Mouse (Mus musculus) hindbrain, embryonic 16.5 days (tissue): ENCODE results near the gene Erv3. TPM values are rescaled to one million over a fixed set of nuclear protein-coding genes. Genes with fewer than 3 reads are reported as not detected.
"Not testable (repeated sequence)": the region's sequence is repeated elsewhere in the genome, so short reads cannot be mapped to it uniquely, and the experiment has no call there.

Experiments used
- ATAC-seq: fragments of 200-750 bp; cut with Nextera tagmentation; 2 replicates; pipeline ENCODE4 v1.8.0; 2017; ENCODE audit warnings: moderate TSS enrichment, moderate library complexity
- H3K27ac ChIP-seq: fragments of 300-500 bp; sonication (generic); 2 replicates; pipeline ENCODE4 v1.5.1; 2014; ENCODE audit warnings: low read depth, mild to moderate bottlenecking, control low read depth, low read length, moderate library complexity
- H3K27me3 ChIP-seq: fragments of 300-500 bp; sonication (generic); replicated peaks from 2 replicates; pipeline ENCODE4 v1.6.1; 2014; ENCODE audit warnings: low read length; ENCODE audit not compliant: control insufficient read depth, insufficient read depth
- H3K36me3 ChIP-seq: fragments of 300-500 bp; sonication (generic); 2 replicates; pipeline ENCODE4 v1.6.1; 2014; ENCODE audit warnings: mild to moderate bottlenecking, low read length, moderate library complexity, mixed read lengths; ENCODE audit not compliant: control insufficient read depth, insufficient read depth
- H3K4me1 ChIP-seq: fragments of 300-500 bp; sonication (generic); 2 replicates; pipeline ENCODE4 v1.6.1; 2014; ENCODE audit warnings: low read depth, low read length; ENCODE audit not compliant: control insufficient read depth, insufficient read depth
- H3K4me2 ChIP-seq: fragments of 300-500 bp; sonication (generic); 2 replicates; pipeline ENCODE4 v1.6.1; 2014; ENCODE audit warnings: mild to moderate bottlenecking, low read length, control low read depth, moderate library complexity
- H3K4me3 ChIP-seq: fragments of 300-500 bp; sonication (generic); 2 replicates; pipeline ENCODE4 v1.5.1; 2014; ENCODE audit warnings: mild to moderate bottlenecking, low read length, control low read depth, moderate library complexity
- H3K9ac ChIP-seq: fragments of 300-500 bp; sonication (generic); 2 replicates; pipeline ENCODE4 v1.6.1; 2014; ENCODE audit warnings: low read depth, mild to moderate bottlenecking, control low read depth, low read length, moderate library complexity
- H3K9me3 ChIP-seq: fragments of 300-500 bp; sonication (generic); 2 replicates; pipeline ENCODE4 v1.6.1; 2014; ENCODE audit warnings: mild to moderate bottlenecking, low read length, moderate library complexity; ENCODE audit not compliant: control insufficient read depth
- WGBS: fragments of 180-500 bp; shearing (Covaris S2); extraction: QIAGEN DNeasy Blood & Tissue Kit; methylation state at CpG from one replicate; pipeline ENCODE4 v1.1.7; 2014; 5-methylcytosine and 5-hydroxymethylcytosine counted together
- polyA plus RNA-seq: library from polyadenylated mRNA; unstranded; fragments of >200 nt; fragmentation: Nextera tagmentation; extraction: Ambion mirVana; gene quantifications from 2 replicates; pipeline ENCODE4 v1.2.1, GENCODE M21; 2015

Gene Erv3
- polyA plus RNA-seq, 1 experiment from 2014 or later: not detected

DNA sequence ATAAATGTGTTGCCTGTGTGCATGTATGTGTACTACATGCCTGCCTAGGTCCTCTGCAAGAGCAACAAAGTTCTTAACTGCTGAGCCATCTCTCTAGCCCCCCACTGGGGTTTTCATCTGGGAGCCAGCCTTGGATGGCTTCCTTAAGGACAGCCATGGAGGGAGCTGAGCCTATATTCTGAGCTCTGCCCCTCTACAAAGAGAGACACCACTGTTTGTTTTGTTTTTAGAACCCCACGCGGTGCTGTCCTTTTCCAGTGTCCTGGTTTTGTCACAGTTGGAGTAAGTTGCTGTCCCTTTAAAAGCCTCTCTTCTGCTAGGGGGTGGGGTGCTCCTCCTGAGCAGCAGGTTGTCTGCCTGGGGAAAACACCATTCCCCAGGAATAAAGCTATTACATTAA, 27.7 kb downstream of the Erv3 start:
- Histone ChIP-seq H3K27me3 (no peaks in the 10 kb centered on the region), H3K27ac (no peak overlapping the region), H3K4me2 (no peak overlapping the region), H3K4me1 (no peaks in the 10 kb centered on the region), H3K9me3 (peaks cover 3% of the 10 kb centered on the region), H3K4me3 (no peak overlapping the region), H3K36me3 (no peaks in the 10 kb centered on the region), H3K9ac (no peak overlapping the region)
- ATAC-seq: no peak
- WGBS: 21% methylated on average over 2 of the region's 2 CpGs

DNA sequence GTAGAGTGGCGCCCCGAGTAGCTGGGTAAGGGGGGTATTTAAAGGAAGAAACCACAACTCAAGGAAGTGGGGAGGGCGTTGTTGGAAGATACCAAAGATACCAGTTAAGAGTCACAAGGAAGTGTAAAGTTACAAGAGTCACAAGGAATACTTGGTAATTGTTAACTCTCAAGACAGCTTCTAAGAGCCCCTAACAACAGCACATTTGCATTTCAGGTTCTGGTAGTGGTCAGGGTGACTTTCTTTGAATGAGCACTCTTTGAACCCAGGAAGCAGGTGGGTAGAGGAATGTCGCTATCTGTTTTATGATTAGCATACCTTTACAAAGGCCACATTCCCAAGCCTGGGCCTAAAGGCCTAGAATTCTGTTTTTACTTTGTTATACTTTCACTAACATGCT, 28.6 kb downstream of the Erv3 start:
- not testable (repeated sequence) for H3K27ac ChIP-seq, H3K4me1 ChIP-seq, ATAC-seq, H3K4me2 ChIP-seq, H3K9me3 ChIP-seq, H3K4me3 ChIP-seq, H3K36me3 ChIP-seq, H3K27me3 ChIP-seq, H3K9ac ChIP-seq
- WGBS: 82% methylated on average over 4 of the region's 4 CpGs

DNA sequence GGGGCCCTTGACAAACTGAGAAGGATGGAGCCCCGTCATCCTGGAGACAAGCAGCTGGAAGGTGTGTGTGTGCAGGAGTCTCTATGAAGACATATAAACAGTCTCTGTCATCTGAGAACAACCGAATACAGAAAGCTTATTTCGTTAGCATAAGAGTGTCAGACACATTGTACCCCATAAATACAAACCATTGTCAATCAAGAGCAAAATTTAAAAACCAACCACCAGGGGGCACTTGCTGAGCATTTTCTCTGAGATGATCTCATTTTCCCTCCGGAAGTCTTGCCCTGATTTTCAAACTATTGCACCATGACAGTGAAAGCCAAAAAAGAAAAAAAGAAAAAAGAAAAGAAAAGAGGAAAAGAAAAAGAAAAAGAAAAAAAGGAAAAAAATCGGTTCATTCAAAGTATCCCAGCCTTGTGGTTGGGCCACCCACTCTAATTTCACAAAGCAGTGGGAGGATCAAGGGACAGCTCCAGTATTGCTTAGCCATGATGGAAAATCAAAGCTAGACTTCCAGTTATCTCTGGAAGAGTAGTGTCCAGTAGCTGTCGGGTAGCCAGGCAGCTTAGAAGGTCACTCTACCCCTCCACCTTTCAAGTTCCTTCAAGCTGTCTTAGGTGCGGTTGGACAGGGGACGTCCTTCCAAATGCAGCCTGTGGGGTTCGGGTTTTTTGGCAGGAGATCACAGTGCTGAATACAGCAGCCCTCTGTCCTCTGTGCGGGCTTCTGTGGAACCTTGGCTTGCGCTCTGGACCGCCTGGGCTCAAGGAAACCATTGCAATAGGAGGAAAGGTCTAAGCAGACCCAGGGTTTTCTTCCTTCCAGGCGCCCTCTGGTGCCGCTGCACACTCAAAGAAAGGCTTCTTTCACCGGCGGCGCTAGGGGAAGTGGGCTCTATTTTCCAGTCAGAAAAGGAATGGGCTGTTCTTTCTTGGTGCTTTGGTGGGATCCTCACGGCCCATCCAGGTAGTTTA, 31.3 kb downstream of the Erv3 start:
- 41% methylated on average over 18 of the region's 18 CpGs for WGBS
- no peak overlapping the region for H3K9ac ChIP-seq
- no peaks in the 10 kb centered on the region for H3K4me1 ChIP-seq
- no peaks in the 10 kb centered on the region for H3K27me3 ChIP-seq
- H3K9me3 ChIP-seq: no peaks in the 10 kb centered on the region; the same call in 1 of the 2 replicates
- peak overlapping the region; percentile 61 for H3K27ac ChIP-seq
- peak overlapping the region; percentile 43 for H3K4me2 ChIP-seq
- peak; percentile 86 for ATAC-seq
- H3K36me3 ChIP-seq: no peaks in the 10 kb centered on the region
- no peak overlapping the region for H3K4me3 ChIP-seq

DNA sequence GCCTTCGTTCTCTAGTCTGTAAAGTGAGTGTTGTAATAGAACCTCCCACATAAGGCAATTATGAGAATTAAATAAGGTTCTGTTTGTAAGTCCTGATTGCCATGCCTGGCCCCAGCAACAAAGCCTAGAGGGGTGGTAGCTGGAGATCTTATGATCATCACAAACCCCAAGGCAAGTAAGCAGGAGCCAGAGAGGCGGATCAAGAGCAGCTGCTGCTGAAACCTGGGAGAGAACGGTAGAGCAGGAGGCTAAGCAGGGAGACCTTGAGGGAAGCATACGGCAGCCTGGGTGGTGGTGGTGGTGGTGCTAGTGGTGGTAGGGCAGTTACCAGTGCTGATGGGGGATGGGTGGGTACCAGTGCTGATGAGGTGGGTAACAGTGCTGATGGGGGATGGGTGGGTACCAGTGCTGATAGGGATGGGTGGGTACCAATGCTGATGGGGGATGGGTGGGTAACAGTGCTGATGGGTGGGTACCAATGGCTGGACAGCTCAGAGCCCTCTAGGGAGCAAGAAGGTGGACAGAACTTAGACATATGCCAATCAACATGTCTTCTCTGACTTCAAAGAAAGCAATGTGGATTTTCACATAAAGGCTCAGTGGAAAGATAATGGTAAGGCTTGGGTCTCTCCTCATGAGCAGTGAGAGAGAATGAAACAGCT, 32.4 kb downstream of the Erv3 start:
- 84% methylated on average over 4 of the region's 4 CpGs for WGBS
- no peaks in the 10 kb centered on the region for H3K27me3 ChIP-seq
- no peak overlapping the region for H3K4me3 ChIP-seq
- no peaks in the 10 kb centered on the region for H3K4me1 ChIP-seq
- no peaks in the 10 kb centered on the region for H3K9me3 ChIP-seq
- no peak; the same call in 1 of the 2 replicates for ATAC-seq
- no peak overlapping the region for H3K27ac ChIP-seq
- no peak overlapping the region for H3K4me2 ChIP-seq
- H3K36me3 ChIP-seq: no peaks in the 10 kb centered on the region
- no peak overlapping the region for H3K9ac ChIP-seq

DNA sequence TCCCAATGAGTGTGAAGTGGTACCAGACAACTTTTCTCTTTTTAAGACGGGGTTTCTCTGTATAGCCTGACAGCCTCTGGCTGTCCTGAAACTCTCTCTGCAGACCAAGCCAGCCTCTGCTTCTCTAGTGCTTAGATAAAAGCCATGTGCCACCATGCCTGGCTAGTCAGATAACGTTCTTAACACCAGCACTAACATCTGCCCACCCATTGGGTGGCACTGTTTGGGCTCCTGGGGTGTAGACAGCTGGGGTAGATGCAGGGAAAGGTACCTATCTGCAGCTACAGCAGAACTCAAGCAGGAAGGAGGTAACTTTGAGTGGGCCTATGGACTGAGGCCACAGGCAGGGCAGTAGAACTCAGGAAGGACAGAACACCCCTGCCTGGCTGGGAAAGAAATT, 34.0 kb downstream of the Erv3 start:
- 66% methylated on average over 2 of the region's 2 CpGs for WGBS
- H3K27me3 ChIP-seq: no peaks in the 10 kb centered on the region

DNA sequence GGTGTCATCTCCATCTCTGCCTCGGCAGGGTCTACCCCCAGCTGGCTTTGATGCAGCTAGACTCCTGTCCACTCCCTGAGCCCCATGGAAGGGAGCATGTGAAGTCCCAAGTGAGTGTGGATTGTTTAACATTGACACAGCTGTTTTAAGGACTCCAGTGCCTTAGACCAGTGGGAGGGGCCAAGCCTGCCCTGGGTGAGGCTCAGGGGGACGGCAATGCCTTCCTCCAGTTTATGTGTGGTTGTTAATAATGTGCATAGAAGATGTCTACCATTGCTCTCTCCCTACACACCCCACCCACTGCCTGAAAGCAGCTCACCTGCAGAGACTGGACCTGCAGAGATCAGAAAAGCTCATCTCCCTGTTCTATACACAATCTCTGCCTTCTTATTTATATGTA, 35.6 kb downstream of the Erv3 start:
- no peaks in the 10 kb centered on the region for H3K9me3 ChIP-seq
- H3K9ac ChIP-seq: no peak overlapping the region
- H3K27me3 ChIP-seq: no peaks in the 10 kb centered on the region
- no peak overlapping the region for H3K27ac ChIP-seq
- no peak overlapping the region for H3K4me2 ChIP-seq
- no peak for ATAC-seq
- no peak overlapping the region for H3K4me3 ChIP-seq
- H3K36me3 ChIP-seq: no peaks in the 10 kb centered on the region
- no peaks in the 10 kb centered on the region for H3K4me1 ChIP-seq
- WGBS: 54% methylated on average over 2 of the region's 2 CpGs

More for the DNA sequence above, 34.0 kb downstream of the Erv3 start:
- Histone ChIP-seq H3K9me3 (no peaks in the 10 kb centered on the region), H3K36me3 (no peaks in the 10 kb centered on the region), H3K27ac (no peak overlapping the region), H3K9ac (no peak overlapping the region), H3K4me1 (no peaks in the 10 kb centered on the region), H3K4me3 (no peak overlapping the region), H3K4me2 (no peak overlapping the region)
- ATAC-seq: no peak

DNA sequence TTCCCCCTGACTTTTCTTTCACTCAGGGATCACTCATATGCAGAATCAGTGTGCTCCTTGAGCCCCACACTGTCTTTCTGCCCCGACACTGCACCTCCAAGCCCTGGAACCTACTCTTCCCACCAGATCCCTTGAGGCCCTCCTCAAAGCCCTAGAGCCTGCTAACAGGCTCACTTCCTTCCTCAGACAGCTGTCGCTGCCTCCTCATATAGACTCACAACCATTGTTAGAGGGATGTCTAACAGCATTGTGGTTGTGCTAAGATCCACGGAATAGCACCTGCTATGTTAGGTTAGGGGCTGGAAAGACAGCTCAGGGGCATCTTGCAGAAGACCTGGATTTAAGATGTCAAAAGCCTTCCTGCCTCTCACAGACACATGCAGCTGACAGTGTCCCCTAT, 37.1 kb downstream of the Erv3 start:
- H3K9me3 ChIP-seq: no peaks in the 10 kb centered on the region
- no peak overlapping the region for H3K4me3 ChIP-seq
- no peaks in the 10 kb centered on the region for H3K4me1 ChIP-seq
- 82% methylated on average over 3 of the region's 3 CpGs for WGBS
- no peak overlapping the region for H3K9ac ChIP-seq
- no peak overlapping the region for H3K4me2 ChIP-seq
- no peaks in the 10 kb centered on the region for H3K36me3 ChIP-seq
- ATAC-seq: no peak
- no peak overlapping the region for H3K27ac ChIP-seq
- no peaks in the 10 kb centered on the region for H3K27me3 ChIP-seq

DNA sequence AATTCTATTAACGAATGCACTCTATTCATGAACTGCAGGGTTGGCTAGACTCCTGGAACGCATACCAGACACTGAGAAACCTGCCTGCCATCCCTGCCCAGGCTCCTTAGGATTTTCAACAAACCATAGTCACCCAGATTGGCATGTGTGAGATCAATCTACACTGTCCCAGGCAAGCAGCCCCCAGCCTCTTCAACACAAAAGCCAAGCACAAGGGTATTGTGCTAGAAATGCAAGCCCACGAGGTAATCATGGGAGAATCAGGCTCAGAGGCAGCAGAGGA, 37.9 kb downstream of the Erv3 start:
- no peak overlapping the region for H3K4me3 ChIP-seq
- no peaks in the 10 kb centered on the region for H3K36me3 ChIP-seq
- H3K4me2 ChIP-seq: no peak overlapping the region
- ATAC-seq: no peak
- H3K27ac ChIP-seq: no peak overlapping the region
- H3K9me3 ChIP-seq: no peaks in the 10 kb centered on the region
- WGBS: 60% methylated on average over 3 of the region's 3 CpGs
- no peaks in the 10 kb centered on the region for H3K27me3 ChIP-seq
- no peak overlapping the region for H3K9ac ChIP-seq
- H3K4me1 ChIP-seq: no peaks in the 10 kb centered on the region

DNA sequence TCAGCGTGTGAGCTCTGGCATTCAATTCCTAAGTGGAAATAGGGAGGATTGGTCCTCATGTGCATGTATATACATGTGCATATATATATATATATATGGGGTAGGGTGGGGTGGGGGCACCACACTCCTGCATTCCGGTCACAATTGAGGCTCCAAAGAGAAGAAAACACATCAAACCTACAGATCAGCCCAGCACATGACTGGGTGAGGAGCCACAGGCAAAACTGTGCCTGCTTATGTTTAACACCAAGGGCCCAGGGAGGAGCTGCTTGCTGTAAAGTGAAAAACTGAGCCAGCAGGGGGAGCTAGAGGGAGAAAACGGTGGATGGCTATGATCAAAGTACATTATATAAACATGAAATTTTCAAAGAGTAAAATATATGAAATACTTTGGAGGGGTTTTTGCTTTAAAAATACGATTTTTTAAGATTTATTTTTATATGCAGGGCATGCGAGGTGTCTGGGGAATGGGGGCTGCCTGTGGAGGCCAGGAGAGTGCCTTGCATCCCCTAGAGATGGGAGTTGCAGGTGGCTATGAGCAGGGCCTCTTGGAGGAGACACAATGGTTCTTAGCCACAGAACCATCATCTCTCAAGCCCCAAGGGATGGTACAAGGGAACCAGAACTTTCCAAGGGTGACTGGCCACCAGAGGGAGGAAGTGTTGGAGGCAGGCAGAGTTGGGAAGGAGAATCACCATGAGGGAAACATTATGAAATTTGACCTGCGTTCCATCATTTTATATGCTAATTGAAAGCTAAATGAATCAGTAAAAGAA, 38.4 kb downstream of the Erv3 start:
- no peak overlapping the region for H3K27ac ChIP-seq
- no peak overlapping the region for H3K9ac ChIP-seq
- H3K27me3 ChIP-seq: no peaks in the 10 kb centered on the region
- H3K36me3 ChIP-seq: no peaks in the 10 kb centered on the region
- no peak overlapping the region for H3K4me3 ChIP-seq
- H3K4me1 ChIP-seq: no peaks in the 10 kb centered on the region
- 34% methylated on average over 6 of the region's 6 CpGs for WGBS
- H3K9me3 ChIP-seq: no peaks in the 10 kb centered on the region
- peak; percentile 68 for ATAC-seq
- H3K4me2 ChIP-seq: no peak overlapping the region
